Mouse (Mus musculus): ENCODE measurements around the gene BC080695.
"Not testable (repeated sequence)": the region's sequence is repeated elsewhere in the genome, so short reads cannot be mapped to it uniquely, and the experiment has no call there.

BC080695 gene

GRCm38 (mm10) chr4:143551400-143551799, at the start of gene BC080695, which contains the start of gene Gm13057:
Gene BC080695, plus strand, starts transcription at chr4:143551700.
Gene Gm13057, plus strand, starts transcription at chr4:143551709.
- DNase-seq, result not testable (repeated sequence)

- no peak for DNase-seq
These were observed 40.5 kb upstream of the BC080695 start, which contains the start of gene Gm13043 for GRCm38 (mm10) chr4:143511043-143511442. Gene Gm13043, plus strand, starts transcription at chr4:143511343.

DNA sequence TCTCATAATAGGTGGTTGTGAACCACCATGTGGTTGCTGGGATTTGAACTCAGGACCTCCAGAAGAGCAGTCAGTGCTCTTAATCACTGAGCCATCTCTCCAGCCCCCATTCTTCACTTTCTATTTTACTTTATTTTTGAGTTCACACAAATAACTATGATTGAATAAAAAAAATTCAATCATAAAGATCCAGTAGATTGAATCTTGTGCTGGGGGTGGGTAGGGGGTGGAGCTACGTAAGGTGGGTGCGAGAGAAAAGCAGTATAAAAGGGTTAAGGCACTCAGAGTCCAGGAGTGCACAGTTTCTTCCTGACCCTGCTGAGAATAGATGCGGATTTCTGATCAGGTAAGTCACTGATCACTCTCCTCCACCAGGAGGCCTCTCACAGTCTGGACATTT, 15.8 kb upstream of the BC080695 start, which contains the start of gene Gm13040:
Gene Gm13040, plus strand, starts transcription at position 301 of the 400 bp plus-strand sequence.
- not testable (repeated sequence) for DNase-seq

GRCm38 (mm10) chr4:143611927-143612326, 60.4 kb downstream of the BC080695 start:
- DNase-seq, result not testable (repeated sequence)

- DNase-seq, result not testable (repeated sequence)
These were observed 63.2 kb downstream of the BC080695 start, which contains the start of gene Gm13083 for GRCm38 (mm10) chr4:143614703-143615102. Gene Gm13083, plus strand, starts transcription at chr4:143615003.

GRCm38 (mm10) chr4:143618101-143618500, 66.6 kb downstream of the BC080695 start:
- not testable (repeated sequence) for DNase-seq

Measured in thymus, postnatal 14 days (tissue).